Mouse (Mus musculus): Measurements from ENCODE around the gene Sh3gl1. TPM values are rescaled to one million over a fixed set of nuclear protein-coding genes. Genes with fewer than 3 reads are reported as not detected.

Gene Sh3gl1
- polyA plus RNA-seq, 1 experiment from 2014 or later, result 116 TPM

- H3K4me2 ChIP-seq, result peak overlapping the region; percentile 67
- H3K36me3 ChIP-seq (ENCODE audit: poor library complexity, severe bottlenecking), result peaks cover 21% of the 10 kb centered on the region
- peak overlapping the region; percentile 85 for H3K4me3 ChIP-seq
- peaks cover 44% of the 10 kb centered on the region for H3K4me1 ChIP-seq
- peak; percentile 42 for ATAC-seq
- no peak overlapping the region; the same call in 1 of the 2 replicates for H3K9ac ChIP-seq
- no peaks in the 10 kb centered on the region for H3K27me3 ChIP-seq
- WGBS, result 36% methylated on average over 13 of the region's 13 CpGs
- H3K9me3 ChIP-seq (replicated peaks), result no peaks in the 10 kb centered on the region
- no peak overlapping the region for H3K27ac ChIP-seq
These were observed 459 bp upstream of the Sh3gl1 start for GRCm38 (mm10) chr17:56036901-56037287.

GRCm38 (mm10) chr17:56035216-56035615 is 1.2 kb downstream of the Sh3gl1 start:
- peak overlapping the region; percentile 90 for H3K9ac ChIP-seq
- H3K4me2 ChIP-seq, result peak overlapping the region; percentile 67
- ATAC-seq, result no peak
- peak overlapping the region; percentile 85 for H3K4me3 ChIP-seq
- no peaks in the 10 kb centered on the region for H3K9me3 ChIP-seq (replicated peaks)
- peaks cover 34% of the 10 kb centered on the region for H3K4me1 ChIP-seq
- H3K36me3 ChIP-seq (ENCODE audit: poor library complexity, severe bottlenecking), result peaks cover 29% of the 10 kb centered on the region
- no peaks in the 10 kb centered on the region for H3K27me3 ChIP-seq
- WGBS, result 89% methylated on average over 4 of the region's 4 CpGs
- no peak overlapping the region for H3K27ac ChIP-seq

DNA sequence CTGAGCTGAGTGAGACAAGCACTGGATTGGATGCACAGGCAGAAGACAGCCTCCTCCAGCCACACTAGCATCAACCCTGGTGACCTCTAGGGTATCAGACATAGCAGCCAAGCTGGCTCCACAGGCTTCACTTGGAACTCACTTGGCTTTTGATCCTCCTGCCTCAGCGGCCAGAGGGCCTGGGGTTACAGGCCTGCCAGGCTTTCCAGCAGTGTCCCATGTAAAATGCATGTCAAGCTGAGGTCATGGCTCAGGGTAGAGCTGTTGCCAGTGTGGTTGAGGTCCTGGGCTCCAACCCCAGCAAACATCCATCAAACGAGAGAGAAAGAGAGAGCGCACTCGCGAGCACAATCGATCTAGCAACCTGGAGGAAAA is 1.7 kb downstream of the Sh3gl1 start:
- no peak for ATAC-seq
- WGBS, result 89% methylated on average over 6 of the region's 6 CpGs
- peak overlapping the region; percentile 67; the same call in 1 of the 2 replicates for H3K4me2 ChIP-seq

DNA sequence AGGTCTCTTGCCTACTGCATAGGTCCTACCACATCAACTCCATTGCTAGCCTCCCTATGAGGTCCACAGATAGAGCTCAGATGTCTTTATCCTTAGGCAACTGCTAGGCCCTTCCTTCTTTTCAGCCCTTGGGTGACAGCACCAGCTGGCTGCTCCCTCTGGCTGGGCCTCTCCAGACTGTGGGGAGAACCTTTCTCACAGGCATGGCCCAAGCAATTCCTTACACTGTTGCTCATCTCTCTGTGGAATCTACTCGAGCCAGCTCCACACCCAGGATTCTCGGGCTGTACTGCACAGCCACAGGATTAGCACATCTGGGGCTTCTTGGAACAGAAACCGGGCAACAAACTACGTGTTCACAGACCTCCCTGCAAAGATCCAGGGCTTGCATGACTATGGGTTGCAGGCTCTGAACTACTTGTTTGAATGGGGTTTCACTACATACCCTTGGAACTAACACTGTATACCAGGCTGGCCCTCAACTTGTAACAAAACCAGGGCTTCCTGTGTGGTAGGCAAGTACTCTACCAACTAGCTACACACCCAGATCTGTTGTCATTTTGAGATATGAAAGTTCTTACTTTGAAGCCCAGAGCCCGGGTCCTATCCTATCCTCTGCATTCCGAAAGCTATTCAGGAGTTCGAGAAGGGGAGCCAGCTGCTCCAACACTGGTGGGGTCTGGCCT is 2.3 kb downstream of the Sh3gl1 start:
- Histone ChIP-seq H3K9ac (no peak overlapping the region), H3K9me3 (replicated peaks) (no peaks in the 10 kb centered on the region), H3K4me2 (0 out of 2 replicates have a peak overlapping the region, but pooled peaks have one; percentile 67), H3K4me1 (peaks cover 34% of the 10 kb centered on the region), H3K4me3 (no peak overlapping the region), H3K27me3 (no peaks in the 10 kb centered on the region), H3K27ac (no peak overlapping the region), H3K36me3 (ENCODE audit: poor library complexity, severe bottlenecking) (peaks cover 38% of the 10 kb centered on the region)
- WGBS, result 90% methylated on average over 7 of the region's 7 CpGs
- ATAC-seq, result no peak

More for the DNA sequence above, 1.7 kb downstream of the Sh3gl1 start:
- Histone ChIP-seq H3K27ac (no peak overlapping the region), H3K9ac (peak overlapping the region; percentile 90; the same call in 1 of the 2 replicates), H3K4me1 (peaks cover 34% of the 10 kb centered on the region), H3K9me3 (replicated peaks) (no peaks in the 10 kb centered on the region), H3K4me3 (peak overlapping the region; percentile 85; the same call in 1 of the 2 replicates), H3K36me3 (ENCODE audit: poor library complexity, severe bottlenecking) (peaks cover 33% of the 10 kb centered on the region), H3K27me3 (no peaks in the 10 kb centered on the region)

- Histone ChIP-seq H3K27me3 (no peaks in the 10 kb centered on the region), H3K27ac (no peak overlapping the region), H3K4me3 (no peak overlapping the region), H3K4me1 (peaks cover 34% of the 10 kb centered on the region), H3K9me3 (replicated peaks) (no peaks in the 10 kb centered on the region), H3K4me2 (no peak overlapping the region), H3K9ac (no peak overlapping the region), H3K36me3 (ENCODE audit: poor library complexity, severe bottlenecking) (peaks cover 51% of the 10 kb centered on the region)
- 79% methylated on average over 7 of the region's 7 CpGs for WGBS
- ATAC-seq, result no peak
These were observed 3.6 kb downstream of the Sh3gl1 start for GRCm38 (mm10) chr17:56032831-56033230.

DNA sequence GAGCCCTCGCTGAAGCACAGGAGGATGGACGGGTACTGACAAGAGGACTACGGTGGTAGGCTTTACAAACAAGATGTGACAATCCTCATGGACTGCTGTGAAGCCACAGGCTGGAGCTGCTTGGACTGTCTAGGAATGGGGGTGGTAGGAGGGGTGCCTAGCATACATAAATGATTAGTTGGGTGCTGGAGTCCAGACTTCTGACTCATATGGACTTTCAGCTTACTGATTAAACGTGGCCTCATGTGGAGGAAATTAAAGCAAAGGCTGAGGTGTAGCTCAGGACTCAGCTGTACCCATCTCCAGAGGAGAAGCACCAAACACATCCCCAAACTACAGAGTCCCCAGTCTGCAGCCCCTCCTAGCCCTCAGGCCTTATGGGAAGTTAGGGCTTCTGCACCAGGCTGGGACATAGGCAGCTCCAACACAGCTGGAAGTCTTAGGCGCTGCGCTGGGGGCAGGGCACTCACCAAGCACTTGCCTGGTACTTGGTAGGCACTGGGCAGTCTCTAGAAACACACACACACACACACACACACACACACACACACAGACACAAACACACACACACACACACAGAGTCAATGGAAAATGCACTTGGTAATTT is 4.2 kb downstream of the Sh3gl1 start:
- ATAC-seq, result no peak
- 75% methylated on average over 6 of the region's 6 CpGs for WGBS
- Histone ChIP-seq H3K4me2 (no peak overlapping the region), H3K9me3 (replicated peaks) (no peaks in the 10 kb centered on the region), H3K4me1 (peaks cover 34% of the 10 kb centered on the region), H3K27me3 (no peaks in the 10 kb centered on the region), H3K27ac (no peak overlapping the region), H3K4me3 (no peak overlapping the region), H3K9ac (no peak overlapping the region), H3K36me3 (ENCODE audit: poor library complexity, severe bottlenecking) (peaks cover 57% of the 10 kb centered on the region)

- WGBS, result 96% methylated on average over 7 of the region's 7 CpGs
- peaks cover 57% of the 10 kb centered on the region for H3K36me3 ChIP-seq (ENCODE audit: poor library complexity, severe bottlenecking)
- H3K4me2 ChIP-seq, result no peak overlapping the region
- H3K4me3 ChIP-seq, result no peak overlapping the region
- H3K27me3 ChIP-seq, result no peaks in the 10 kb centered on the region
- H3K4me1 ChIP-seq, result peaks cover 31% of the 10 kb centered on the region
- H3K9ac ChIP-seq, result no peak overlapping the region
- no peaks in the 10 kb centered on the region for H3K9me3 ChIP-seq (replicated peaks)
- ATAC-seq, result no peak
- H3K27ac ChIP-seq, result no peak overlapping the region; the same call in 1 of the 2 replicates
These were observed 5.0 kb downstream of the Sh3gl1 start for GRCm38 (mm10) chr17:56031431-56031830.

DNA sequence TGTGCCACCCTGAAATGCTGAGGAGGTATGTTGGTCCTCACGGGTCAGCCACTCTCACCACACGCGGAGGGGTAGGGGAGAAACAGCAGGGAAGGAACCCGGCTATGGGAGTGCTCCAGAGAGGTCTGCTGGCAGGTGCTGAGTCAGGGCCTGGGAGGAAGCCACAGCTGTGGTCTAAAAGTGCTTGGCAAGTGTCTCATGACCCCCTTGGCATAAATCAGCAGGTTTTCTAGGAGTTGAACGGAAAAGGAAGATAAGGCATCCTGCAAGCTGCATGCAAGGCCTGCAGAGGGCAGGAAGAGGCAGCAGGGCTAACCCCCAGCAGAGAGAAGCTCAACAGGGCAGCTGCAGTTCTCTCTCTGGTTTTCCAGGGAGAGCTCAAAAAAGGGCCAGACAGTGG is 5.5 kb downstream of the Sh3gl1 start:
- WGBS, result 75% methylated on average over 5 of the region's 5 CpGs
- H3K4me3 ChIP-seq, result no peak overlapping the region
- H3K4me1 ChIP-seq, result peaks cover 28% of the 10 kb centered on the region
- H3K27ac ChIP-seq, result no peak overlapping the region; the same call in 1 of the 2 replicates
- H3K9ac ChIP-seq, result no peak overlapping the region
- H3K27me3 ChIP-seq, result no peaks in the 10 kb centered on the region
- H3K36me3 ChIP-seq (ENCODE audit: poor library complexity, severe bottlenecking), result peaks cover 57% of the 10 kb centered on the region
- H3K9me3 ChIP-seq (replicated peaks), result no peaks in the 10 kb centered on the region
- no peak overlapping the region for H3K4me2 ChIP-seq
- ATAC-seq, result no peak

GRCm38 (mm10) chr17:56030238-56030870 is 6.1 kb downstream of the Sh3gl1 start:
- no peak for ATAC-seq
- H3K36me3 ChIP-seq (ENCODE audit: poor library complexity, severe bottlenecking), result peaks cover 58% of the 10 kb centered on the region
- peaks cover 23% of the 10 kb centered on the region for H3K4me1 ChIP-seq
- H3K4me2 ChIP-seq, result no peak overlapping the region
- H3K9ac ChIP-seq, result no peak overlapping the region
- H3K27me3 ChIP-seq, result no peaks in the 10 kb centered on the region
- no peak overlapping the region for H3K27ac ChIP-seq
- H3K9me3 ChIP-seq (replicated peaks), result no peaks in the 10 kb centered on the region
- WGBS, result 93% methylated on average over 9 of the region's 9 CpGs
- H3K4me3 ChIP-seq, result no peak overlapping the region

GRCm38 (mm10) chr17:56027801-56028441 is 8.5 kb downstream of the Sh3gl1 start:
- Histone ChIP-seq H3K4me1 (peaks cover 9% of the 10 kb centered on the region; the same call in 1 of the 2 replicates), H3K4me2 (no peak overlapping the region), H3K9me3 (replicated peaks) (no peaks in the 10 kb centered on the region), H3K27ac (no peak overlapping the region), H3K4me3 (no peak overlapping the region), H3K27me3 (no peaks in the 10 kb centered on the region), H3K36me3 (ENCODE audit: poor library complexity, severe bottlenecking) (peaks cover 47% of the 10 kb centered on the region), H3K9ac (no peak overlapping the region)
- no peak for ATAC-seq
- 95% methylated on average over 5 of the region's 5 CpGs for WGBS

- Histone ChIP-seq H3K4me2 (no peak overlapping the region), H3K9me3 (replicated peaks) (no peaks in the 10 kb centered on the region), H3K27me3 (no peaks in the 10 kb centered on the region), H3K4me3 (no peak overlapping the region), H3K9ac (no peak overlapping the region), H3K4me1 (peaks cover 10% of the 10 kb centered on the region), H3K27ac (no peak overlapping the region), H3K36me3 (ENCODE audit: poor library complexity, severe bottlenecking) (peaks cover 46% of the 10 kb centered on the region)
- no peak for ATAC-seq
- 70% methylated on average over 1 of the region's 1 CpGs for WGBS
These were observed 9.6 kb downstream of the Sh3gl1 start for GRCm38 (mm10) chr17:56026881-56027280.

GRCm38 (mm10) chr17:56026303-56026702 is 10.1 kb downstream of the Sh3gl1 start:
- WGBS, result 88% methylated on average over 1 of the region's 1 CpGs
- Histone ChIP-seq H3K36me3 (ENCODE audit: poor library complexity, severe bottlenecking) (peaks cover 46% of the 10 kb centered on the region), H3K4me2 (no peak overlapping the region), H3K27ac (no peak overlapping the region), H3K9ac (no peak overlapping the region), H3K27me3 (no peaks in the 10 kb centered on the region), H3K4me1 (peaks cover 10% of the 10 kb centered on the region), H3K9me3 (replicated peaks) (no peaks in the 10 kb centered on the region), H3K4me3 (no peak overlapping the region)
- ATAC-seq, result no peak
